Mouse (Mus musculus): Measurements from ENCODE around the gene Dync1i1. TPM values are rescaled to one million over a fixed set of nuclear protein-coding genes. Genes with fewer than 3 reads are reported as not detected.

The Dync1i1 gene
- polyA plus RNA-seq, 1 experiment from 2014 or later: 46.2 TPM

GRCm38 (mm10) chr6:5859630-5860029, 134.2 kb downstream of the Dync1i1 start:
- H3K4me2 ChIP-seq: peak overlapping the region; percentile 56
- H3K36me3 ChIP-seq: no peaks in the 10 kb centered on the region
- H3K4me1 ChIP-seq: peaks cover 12% of the 10 kb centered on the region; the same call in 1 of the 2 replicates
- WGBS: 57% methylated on average over 8 of the region's 8 CpGs
- 0 out of 2 replicates have a peak, but pooled peaks cover 7% of the 10 kb centered on the region for H3K27me3 ChIP-seq (replicated peaks)
- no peak overlapping the region for H3K9ac ChIP-seq (replicated peaks)
- H3K4me3 ChIP-seq (replicated peaks): peak overlapping the region; percentile 15; the same call in 1 of the 2 replicates
- H3K27ac ChIP-seq (replicated peaks): no peak overlapping the region
- no peaks in the 10 kb centered on the region for H3K9me3 ChIP-seq (replicated peaks)
- no peak for ATAC-seq (ENCODE audit: low FRiP score)

- no peak overlapping the region for H3K27ac ChIP-seq (replicated peaks)
- ATAC-seq (ENCODE audit: low FRiP score): no peak
- no peaks in the 10 kb centered on the region for H3K36me3 ChIP-seq
- no peak overlapping the region for H3K4me2 ChIP-seq
- H3K27me3 ChIP-seq (replicated peaks): no peaks in the 10 kb centered on the region
- no peak overlapping the region for H3K9ac ChIP-seq (replicated peaks)
- H3K4me1 ChIP-seq: no peaks in the 10 kb centered on the region
- 78% methylated on average over 5 of the region's 5 CpGs for WGBS
- H3K9me3 ChIP-seq (replicated peaks): no peaks in the 10 kb centered on the region
- no peak overlapping the region for H3K4me3 ChIP-seq (replicated peaks)
Observed at GRCm38 (mm10) chr6:5866091-5866490, 140.7 kb downstream of the Dync1i1 start.

GRCm38 (mm10) chr6:5867221-5867620, 141.8 kb downstream of the Dync1i1 start:
- Histone ChIP-seq H3K27me3 (replicated peaks) (no peaks in the 10 kb centered on the region), H3K4me1 (no peaks in the 10 kb centered on the region), H3K4me2 (no peak overlapping the region), H3K27ac (replicated peaks) (no peak overlapping the region), H3K36me3 (no peaks in the 10 kb centered on the region), H3K9me3 (replicated peaks) (no peaks in the 10 kb centered on the region), H3K4me3 (replicated peaks) (no peak overlapping the region), H3K9ac (replicated peaks) (no peak overlapping the region)
- WGBS: 95% methylated on average over 4 of the region's 4 CpGs
- no peak for ATAC-seq (ENCODE audit: low FRiP score)

- H3K9me3 ChIP-seq (replicated peaks): no peaks in the 10 kb centered on the region
- no peak overlapping the region for H3K4me3 ChIP-seq (replicated peaks)
- H3K27ac ChIP-seq (replicated peaks): no peak overlapping the region
- no peak for ATAC-seq (ENCODE audit: low FRiP score)
- H3K9ac ChIP-seq (replicated peaks): no peak overlapping the region
- no peaks in the 10 kb centered on the region for H3K36me3 ChIP-seq
- no peaks in the 10 kb centered on the region for H3K4me1 ChIP-seq
- no peaks in the 10 kb centered on the region for H3K27me3 ChIP-seq (replicated peaks)
- H3K4me2 ChIP-seq: no peak overlapping the region
- 75% methylated on average over 5 of the region's 5 CpGs for WGBS
Observed at GRCm38 (mm10) chr6:5871060-5871459, 145.6 kb downstream of the Dync1i1 start.

GRCm38 (mm10) chr6:5871581-5872298, 146.3 kb downstream of the Dync1i1 start:
- Histone ChIP-seq H3K27ac (replicated peaks) (no peak overlapping the region), H3K36me3 (no peaks in the 10 kb centered on the region), H3K4me3 (replicated peaks) (no peak overlapping the region), H3K4me1 (no peaks in the 10 kb centered on the region), H3K9ac (replicated peaks) (no peak overlapping the region), H3K27me3 (replicated peaks) (no peaks in the 10 kb centered on the region), H3K9me3 (replicated peaks) (no peaks in the 10 kb centered on the region), H3K4me2 (no peak overlapping the region)
- 78% methylated on average over 15 of the region's 15 CpGs for WGBS
- no peak for ATAC-seq (ENCODE audit: low FRiP score)

- Histone ChIP-seq H3K27me3 (replicated peaks) (no peaks in the 10 kb centered on the region), H3K4me3 (replicated peaks) (no peak overlapping the region), H3K4me2 (no peak overlapping the region), H3K4me1 (no peaks in the 10 kb centered on the region), H3K9me3 (replicated peaks) (no peaks in the 10 kb centered on the region), H3K36me3 (no peaks in the 10 kb centered on the region), H3K9ac (replicated peaks) (no peak overlapping the region), H3K27ac (replicated peaks) (no peak overlapping the region)
- ATAC-seq (ENCODE audit: low FRiP score): no peak
- 84% methylated on average over 6 of the region's 6 CpGs for WGBS
Observed at GRCm38 (mm10) chr6:5889341-5889740, 163.9 kb downstream of the Dync1i1 start.

DNA sequence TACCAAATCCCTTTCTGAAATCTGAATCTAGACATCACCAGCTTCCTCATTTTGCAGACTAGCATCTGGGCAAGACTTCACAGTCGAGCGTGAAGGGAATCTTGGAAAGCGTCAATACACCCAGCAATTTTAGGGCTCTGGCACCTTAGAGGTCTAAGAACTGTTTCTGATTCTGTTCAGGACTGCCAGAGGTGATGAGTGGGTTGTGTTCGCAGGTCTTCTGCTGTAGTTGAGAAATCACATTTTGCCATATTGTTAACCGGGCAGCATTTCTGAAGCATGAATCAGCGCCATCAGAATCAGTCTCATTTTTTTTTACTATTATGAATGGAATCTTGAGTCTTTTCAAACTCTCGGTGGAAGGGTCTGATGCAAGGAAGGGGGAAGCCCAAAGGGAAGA, 185.9 kb downstream of the Dync1i1 start:
- Histone ChIP-seq H3K4me1 (no peaks in the 10 kb centered on the region), H3K9ac (replicated peaks) (no peak overlapping the region), H3K27me3 (replicated peaks) (no peaks in the 10 kb centered on the region), H3K27ac (replicated peaks) (no peak overlapping the region), H3K4me2 (no peak overlapping the region), H3K36me3 (no peaks in the 10 kb centered on the region), H3K4me3 (replicated peaks) (no peak overlapping the region), H3K9me3 (replicated peaks) (no peaks in the 10 kb centered on the region)
- no peak for ATAC-seq (ENCODE audit: low FRiP score)
- WGBS: 86% methylated on average over 7 of the region's 7 CpGs

- Histone ChIP-seq H3K27ac (replicated peaks) (no peak overlapping the region), H3K9ac (replicated peaks) (no peak overlapping the region), H3K4me1 (no peaks in the 10 kb centered on the region), H3K9me3 (replicated peaks) (no peaks in the 10 kb centered on the region), H3K4me2 (no peak overlapping the region), H3K36me3 (no peaks in the 10 kb centered on the region), H3K27me3 (replicated peaks) (no peaks in the 10 kb centered on the region), H3K4me3 (replicated peaks) (no peak overlapping the region)
- ATAC-seq (ENCODE audit: low FRiP score): no peak
- 80% methylated on average over 2 of the region's 2 CpGs for WGBS
Observed at GRCm38 (mm10) chr6:5915028-5915427, 189.6 kb downstream of the Dync1i1 start.

- H3K4me2 ChIP-seq: no peak overlapping the region
- ATAC-seq (ENCODE audit: low FRiP score): no peak
- no peaks in the 10 kb centered on the region for H3K27me3 ChIP-seq (replicated peaks)
- H3K9me3 ChIP-seq (replicated peaks): no peaks in the 10 kb centered on the region
- WGBS: 80% methylated on average over 4 of the region's 4 CpGs
- H3K4me1 ChIP-seq: no peaks in the 10 kb centered on the region
- no peak overlapping the region for H3K27ac ChIP-seq (replicated peaks)
- H3K36me3 ChIP-seq: no peaks in the 10 kb centered on the region
- no peak overlapping the region for H3K9ac ChIP-seq (replicated peaks)
- no peak overlapping the region for H3K4me3 ChIP-seq (replicated peaks)
Observed at GRCm38 (mm10) chr6:5920670-5921069, 195.2 kb downstream of the Dync1i1 start.

DNA sequence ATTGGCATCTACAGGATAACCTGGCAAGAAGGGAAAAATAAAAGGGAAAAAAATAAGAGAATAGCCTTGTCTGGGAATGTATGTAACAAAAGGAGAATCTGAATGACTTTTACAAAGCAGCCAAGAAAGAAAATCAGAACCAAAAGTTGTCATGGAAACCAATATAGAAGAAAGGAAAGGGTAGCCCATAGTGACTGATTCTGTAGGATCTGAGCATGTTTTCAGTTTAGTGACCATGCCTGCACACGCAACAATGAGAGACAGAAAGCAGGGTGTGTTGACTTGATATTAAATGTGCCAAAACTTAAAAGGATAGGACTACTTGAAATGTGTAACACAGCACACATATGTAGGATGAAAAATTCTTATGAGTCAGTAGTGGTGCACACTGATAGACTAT, 197.2 kb downstream of the Dync1i1 start:
- no peak overlapping the region for H3K4me3 ChIP-seq (replicated peaks)
- H3K27ac ChIP-seq (replicated peaks): no peak overlapping the region
- H3K4me2 ChIP-seq: no peak overlapping the region
- H3K9me3 ChIP-seq (replicated peaks): no peaks in the 10 kb centered on the region
- no peaks in the 10 kb centered on the region for H3K27me3 ChIP-seq (replicated peaks)
- ATAC-seq (ENCODE audit: low FRiP score): no peak
- WGBS: 43% methylated on average over 1 of the region's 1 CpGs
- no peak overlapping the region for H3K9ac ChIP-seq (replicated peaks)
- H3K4me1 ChIP-seq: no peaks in the 10 kb centered on the region
- no peaks in the 10 kb centered on the region for H3K36me3 ChIP-seq

- ATAC-seq (ENCODE audit: low FRiP score): no peak
- Histone ChIP-seq H3K36me3 (no peaks in the 10 kb centered on the region), H3K4me3 (replicated peaks) (no peak overlapping the region), H3K27ac (replicated peaks) (no peak overlapping the region), H3K4me2 (no peak overlapping the region), H3K4me1 (no peaks in the 10 kb centered on the region), H3K9ac (replicated peaks) (no peak overlapping the region), H3K27me3 (replicated peaks) (no peaks in the 10 kb centered on the region), H3K9me3 (replicated peaks) (no peaks in the 10 kb centered on the region)
- 94% methylated on average over 7 of the region's 7 CpGs for WGBS
Observed at GRCm38 (mm10) chr6:5923148-5923547, 197.7 kb downstream of the Dync1i1 start.

GRCm38 (mm10) chr6:5930140-5930539, 204.7 kb downstream of the Dync1i1 start:
- WGBS: 81% methylated on average over 8 of the region's 8 CpGs
- no peaks in the 10 kb centered on the region for H3K36me3 ChIP-seq
- H3K9me3 ChIP-seq (replicated peaks): no peaks in the 10 kb centered on the region
- no peaks in the 10 kb centered on the region for H3K27me3 ChIP-seq (replicated peaks)
- no peak for ATAC-seq (ENCODE audit: low FRiP score)
- no peak overlapping the region for H3K27ac ChIP-seq (replicated peaks)
- no peak overlapping the region for H3K4me3 ChIP-seq (replicated peaks)
- no peak overlapping the region for H3K9ac ChIP-seq (replicated peaks)
- H3K4me2 ChIP-seq: no peak overlapping the region
- no peaks in the 10 kb centered on the region for H3K4me1 ChIP-seq

Measured in neural tube, embryonic 15.5 days (tissue).